Mouse (Mus musculus): ENCODE measurements around the gene Lrrc8d.

- TF ChIP-seq POLR2A (IDR thresholded peaks at IDR 0.05; ENCODE audit: borderline replicate concordance, extremely low read depth, low read depth, low read length) (no peak), CTCF (IDR thresholded peaks at IDR 0.05; ENCODE audit: insufficient read depth, low read length) (no peak)
Observed at GRCm38 (mm10) chr5:105683912-105684350, 15.8 kb upstream of the Lrrc8d start.
